Mouse (Mus musculus): ENCODE measurements around the gene Usp12. TPM values are rescaled to one million over a fixed set of nuclear protein-coding genes. Genes with fewer than 3 reads are reported as not detected.

Usp12 gene
- total RNA-seq, 2 experiments from 2014 or later: 16.4 to 17.9 TPM

DNA sequence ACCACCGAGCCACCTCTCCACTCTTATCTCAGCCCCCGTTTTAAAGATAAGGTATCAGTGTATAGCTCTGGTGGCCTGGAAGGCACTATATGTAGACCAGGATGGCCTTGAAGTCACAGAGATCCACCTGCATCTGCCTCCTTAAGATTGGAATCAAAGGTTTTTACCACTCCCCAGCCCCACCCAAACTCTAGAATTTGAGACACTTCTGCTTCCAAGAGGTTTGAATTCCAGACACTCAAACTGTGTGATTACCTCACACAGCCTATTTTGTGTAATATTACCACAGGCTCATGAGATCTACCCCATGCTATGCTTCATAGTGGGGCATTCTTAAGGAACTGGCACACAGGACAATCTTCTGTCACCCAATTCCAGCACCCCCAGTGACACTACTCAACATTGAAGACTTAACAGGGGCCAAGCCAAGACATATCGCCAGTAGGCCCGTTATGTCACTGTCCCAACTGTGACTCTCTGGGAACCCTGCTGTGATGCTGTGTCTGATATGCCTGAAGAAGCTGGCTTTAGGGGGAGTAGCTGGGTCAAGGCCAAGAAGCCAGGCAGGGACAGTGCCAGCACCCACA lies 95.3 kb downstream of the Usp12 start:
- DNase-seq (ENCODE audit: low spot score): no peak

DNA sequence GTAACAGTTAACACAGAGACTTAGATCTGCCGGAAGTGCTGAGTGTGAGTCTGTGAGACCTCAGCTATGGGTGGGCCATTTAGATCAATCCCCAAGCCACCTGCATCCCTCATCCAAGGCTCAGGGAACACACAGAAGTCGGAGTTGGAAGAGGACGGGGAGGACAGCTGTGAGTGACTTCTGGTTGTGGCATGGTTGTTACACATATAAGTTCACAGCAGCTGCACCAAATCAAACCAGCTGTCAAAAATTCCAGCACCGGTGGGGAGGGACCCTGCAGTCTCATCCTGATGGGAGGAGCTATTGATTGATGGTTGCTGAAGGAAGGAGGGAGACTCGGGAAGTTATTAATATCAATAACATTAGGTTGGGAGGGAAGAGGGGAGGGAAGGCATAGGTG lies 99.3 kb downstream of the Usp12 start:
- no peak for DNase-seq (ENCODE audit: low spot score)

DNA sequence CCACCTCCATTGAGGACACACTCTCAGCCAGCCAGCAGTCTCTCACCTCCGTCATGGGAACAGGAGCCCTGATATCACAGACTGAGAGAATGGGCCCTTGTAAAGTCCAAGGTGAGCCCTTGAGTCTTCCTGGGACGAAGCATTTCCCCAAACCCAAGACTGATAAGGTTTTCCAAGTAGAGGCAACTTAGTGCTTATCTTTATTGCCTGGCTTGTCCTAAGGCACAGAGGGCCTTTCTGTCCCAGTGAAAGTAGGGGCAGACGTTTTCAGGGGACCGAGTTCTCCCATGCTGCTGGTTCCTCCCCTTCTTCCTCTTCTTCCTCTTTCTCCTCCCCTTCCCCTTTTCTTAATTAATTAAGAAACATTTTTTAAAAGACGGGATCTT lies 101.8 kb downstream of the Usp12 start:
- no peak for DNase-seq (ENCODE audit: low spot score)

DNA sequence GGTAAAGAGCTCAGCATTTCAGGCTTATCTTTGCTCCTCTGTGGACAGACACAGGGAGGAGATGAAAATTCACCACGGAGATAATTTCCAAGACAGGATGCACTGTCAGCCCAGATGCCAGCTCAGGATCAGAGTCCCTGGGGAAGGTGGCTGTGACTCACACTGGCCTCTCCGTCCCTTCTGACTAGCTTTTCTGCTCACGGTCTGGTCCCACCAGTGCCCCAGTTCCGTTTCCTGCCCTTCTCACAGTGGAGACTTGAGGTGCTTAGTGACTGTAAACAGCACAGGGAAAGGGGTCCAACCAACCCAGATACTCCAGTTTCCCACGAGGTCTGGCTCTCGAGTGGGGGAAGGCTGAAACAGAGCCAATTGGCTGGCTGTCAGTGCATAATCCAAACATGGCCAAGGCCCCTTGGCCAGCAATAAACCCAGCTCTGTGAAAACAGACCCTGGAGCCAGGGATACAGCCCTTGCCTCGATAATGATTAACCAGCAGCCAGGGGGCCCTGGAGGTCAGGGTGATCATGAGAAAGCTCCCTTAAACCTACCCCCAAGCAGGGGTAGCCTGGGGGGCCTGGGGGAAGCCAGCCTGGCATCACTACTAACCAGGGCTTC lies 102.3 kb downstream of the Usp12 start:
- DNase-seq (ENCODE audit: low spot score): no peak

DNA sequence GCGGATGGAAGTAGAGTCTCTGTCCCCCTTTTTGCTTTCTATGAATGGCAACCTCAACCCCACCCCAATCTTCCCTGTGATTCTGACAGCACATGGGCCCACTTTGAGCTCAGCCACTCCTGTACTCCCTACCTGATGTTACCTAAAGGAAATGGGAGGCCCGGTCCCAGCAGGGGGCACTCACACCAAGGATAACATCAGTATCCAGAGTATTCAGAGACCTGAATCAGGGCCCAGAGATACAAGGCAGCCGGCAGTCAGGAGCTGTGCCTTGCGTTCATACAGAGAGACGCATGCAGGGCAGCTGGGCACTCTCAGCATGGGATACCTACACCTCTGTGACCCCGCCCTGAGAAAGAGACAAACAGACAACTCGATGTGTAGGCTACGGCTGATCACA lies 103.1 kb downstream of the Usp12 start:
- no peak for DNase-seq (ENCODE audit: low spot score)

DNA sequence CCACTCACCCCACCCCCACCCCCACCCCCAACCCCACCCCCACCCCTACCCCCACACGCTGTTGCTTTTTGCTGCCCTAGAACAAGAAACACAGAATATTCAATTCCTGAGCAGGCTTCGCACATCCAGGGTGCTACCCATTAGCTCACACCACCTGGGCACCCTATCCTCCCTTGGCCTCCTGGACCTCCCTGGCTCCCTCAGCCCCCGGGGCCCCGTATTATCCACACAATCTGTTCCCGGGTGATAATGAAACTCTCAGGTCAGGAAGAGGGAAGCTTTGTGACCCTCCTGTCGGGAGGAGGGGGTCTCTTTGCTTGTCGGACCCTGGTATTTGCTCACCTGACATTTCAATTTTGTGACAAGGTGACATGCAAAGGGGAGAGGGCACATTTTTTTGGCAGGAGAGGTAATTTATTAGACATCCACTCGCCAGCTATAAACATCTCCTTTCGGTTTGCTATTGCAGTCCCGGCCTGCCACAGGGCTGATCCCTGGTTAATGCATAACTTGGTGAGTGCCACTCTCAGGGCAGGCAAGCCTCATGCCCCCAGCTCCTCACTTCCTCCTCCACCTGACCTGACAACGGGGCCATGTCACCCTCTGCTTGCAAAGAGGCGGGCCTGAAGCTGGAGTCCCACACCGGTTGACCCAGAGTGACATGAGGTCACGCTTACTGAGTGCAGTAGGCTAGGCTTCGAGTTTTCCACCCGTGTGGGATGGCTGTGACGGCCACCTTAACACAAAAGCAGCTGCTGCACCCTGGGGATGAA lies 107.1 kb downstream of the Usp12 start:
- no peak for DNase-seq (ENCODE audit: low spot score)

DNA sequence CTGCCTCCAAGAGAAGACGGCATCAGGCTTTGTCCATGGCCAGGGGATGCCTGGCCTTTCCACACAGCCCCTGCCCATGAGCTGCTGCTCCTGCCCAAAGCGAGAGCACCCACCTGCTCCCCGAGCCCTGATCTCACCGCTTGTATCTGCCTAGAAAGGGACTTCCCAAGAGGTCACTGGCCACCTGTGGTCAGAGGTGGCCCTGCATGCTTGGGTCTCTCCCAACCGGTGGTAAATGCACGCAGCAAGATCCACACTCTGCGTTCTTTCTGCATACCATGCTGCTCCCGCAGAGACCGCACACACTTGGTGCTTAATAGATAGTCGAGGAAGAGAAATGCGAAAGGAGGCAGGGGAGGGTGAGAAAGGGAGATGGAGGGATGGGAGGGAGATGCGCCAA lies 107.9 kb downstream of the Usp12 start:
- no peak for DNase-seq (ENCODE audit: low spot score)

Other genes starting within 250 kb of the Usp12 start
- not detected for gene Gm3415, start 238.9 kb downstream of the Usp12 start, total RNA-seq (2021)
- gene Gpr12, start 209.8 kb downstream of the Usp12 start, total RNA-seq (2021): not detected
- 100 to 1,000 TPM; 133 to 155 TPM for gene Rpl21, start 37.9 kb upstream of the Usp12 start, total RNA-seq (2021)
- 1 to 10 TPM; 1.7 to 1.8 TPM for gene Rasl11a, start 50.1 kb upstream of the Usp12 start, total RNA-seq (2021)
- gene Gtf3a, start 153.7 kb upstream of the Usp12 start, total RNA-seq (2021): 10 to 100 TPM; 26.4 to 27.9 TPM
- 10 to 100 TPM; 22.1 to 24.3 TPM for gene Mtif3, start 168.8 kb upstream of the Usp12 start, total RNA-seq (2021)

All from gastrocnemius, adult 18-20 months (tissue).